Mouse (Mus musculus): Measurements from ENCODE around the gene Fmn2. TPM values are rescaled to one million over a fixed set of nuclear protein-coding genes. Genes with fewer than 3 reads are reported as not detected.

The Fmn2 gene
- total and polyA plus RNA-seq, 2 experiments, result 0.02 to 0.18 TPM

GRCm38 (mm10) chr1:174537491-174537890 lies 35.9 kb downstream of the Fmn2 start:
- Histone ChIP-seq H3K9ac (ENCODE audit: low read depth, low read length) (no peak overlapping the region), H3K27ac (replicated peaks; ENCODE audit: insufficient read depth, low read depth, low read length) (no peak overlapping the region), H3K36me3 (ENCODE audit: control insufficient read depth, insufficient read depth, low read length) (no peaks in the 10 kb centered on the region), H3K27me3 (ENCODE audit: control insufficient read depth, insufficient read depth, low read length) (no peaks in the 10 kb centered on the region), H3K4me1 (ENCODE audit: control insufficient read depth, insufficient read depth, low read length) (no peaks in the 10 kb centered on the region), H3K4me3 (ENCODE audit: insufficient read depth, low read depth, low read length) (no peak overlapping the region), H3K79me2 (ENCODE audit: control insufficient read depth, insufficient read depth, low read length) (no peaks in the 10 kb centered on the region)
- no peak for DNase-seq (ENCODE audit: extremely low read depth, low read depth, low spot score)
- TF ChIP-seq CTCF (IDR thresholded peaks at IDR 0.05; ENCODE audit: low read depth, low read length) (no peak), POLR2A (IDR thresholded peaks at IDR 0.05; ENCODE audit: extremely low read depth, insufficient read depth, low read length) (no peak)
- 82% methylated on average over 3 of the region's 3 CpGs for WGBS

GRCm38 (mm10) chr1:174548291-174548690 lies 46.7 kb downstream of the Fmn2 start:
- TF ChIP-seq POLR2A (IDR thresholded peaks at IDR 0.05; ENCODE audit: extremely low read depth, insufficient read depth, low read length) (no peak), CTCF (IDR thresholded peaks at IDR 0.05; ENCODE audit: low read depth, low read length) (no peak)
- H3K4me3 ChIP-seq (ENCODE audit: insufficient read depth, low read depth, low read length), result no peak overlapping the region
- no peaks in the 10 kb centered on the region for H3K79me2 ChIP-seq (ENCODE audit: control insufficient read depth, insufficient read depth, low read length)
- no peaks in the 10 kb centered on the region for H3K4me1 ChIP-seq (ENCODE audit: control insufficient read depth, insufficient read depth, low read length)
- H3K27me3 ChIP-seq (ENCODE audit: control insufficient read depth, insufficient read depth, low read length), result no peaks in the 10 kb centered on the region
- no peak overlapping the region for H3K9ac ChIP-seq (ENCODE audit: low read depth, low read length)
- H3K27ac ChIP-seq (replicated peaks; ENCODE audit: insufficient read depth, low read depth, low read length), result no peak overlapping the region
- no peak for DNase-seq (ENCODE audit: extremely low read depth, low read depth, low spot score)
- H3K36me3 ChIP-seq (ENCODE audit: control insufficient read depth, insufficient read depth, low read length), result no peaks in the 10 kb centered on the region
- 77% methylated on average over 5 of the region's 5 CpGs for whole genome bisulfite sequencing

DNA sequence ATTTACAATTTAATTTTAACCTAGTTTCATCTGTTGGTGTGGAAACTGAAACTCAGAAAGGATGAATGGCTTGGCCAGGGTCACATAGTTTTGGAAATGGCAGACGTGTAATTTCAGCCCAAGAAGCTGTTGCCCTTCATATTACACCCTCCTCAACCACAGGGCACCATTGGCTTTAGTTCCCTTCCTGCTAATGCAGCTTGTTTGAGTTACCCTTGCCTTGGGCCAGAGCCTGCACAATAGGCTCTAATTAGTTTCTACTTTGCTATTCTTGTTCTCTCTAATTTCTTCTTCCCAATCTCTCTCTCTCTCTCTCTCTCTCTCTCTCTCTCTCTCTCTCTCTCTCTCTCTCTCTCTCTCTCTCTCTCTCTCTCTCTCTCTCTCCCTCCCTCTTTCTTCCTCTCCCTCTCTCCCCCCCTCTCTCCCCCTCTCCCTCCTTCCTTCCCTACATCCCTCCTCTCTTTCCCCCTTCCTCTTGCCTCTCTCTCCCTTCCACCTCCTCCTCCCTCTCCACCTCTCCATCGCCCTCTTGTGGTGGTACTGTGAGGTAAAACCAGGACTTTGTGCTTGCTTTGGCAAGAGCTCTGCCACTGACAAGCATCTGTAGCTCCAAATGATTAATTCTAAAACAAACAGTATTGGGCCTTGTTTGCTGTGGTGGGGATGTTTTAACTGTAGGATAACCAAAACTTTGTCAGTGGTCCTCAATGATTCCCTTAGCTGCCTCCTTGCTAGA lies 51.8 kb downstream of the Fmn2 start:
- H3K4me1 ChIP-seq (ENCODE audit: control insufficient read depth, insufficient read depth, low read length), result no peaks in the 10 kb centered on the region
- peak; percentile 43 for DNase-seq (ENCODE audit: extremely low read depth, low read depth, low spot score)
- H3K9ac ChIP-seq (ENCODE audit: low read depth, low read length), result no peak overlapping the region
- no peaks in the 10 kb centered on the region for H3K27me3 ChIP-seq (ENCODE audit: control insufficient read depth, insufficient read depth, low read length)
- 29% methylated on average over 2 of the region's 2 CpGs for WGBS
- TF ChIP-seq CTCF (IDR thresholded peaks at IDR 0.05; ENCODE audit: low read depth, low read length), result peak; percentile 66; the same call in 1 of the 2 replicates
- TF ChIP-seq POLR2A (IDR thresholded peaks at IDR 0.05; ENCODE audit: extremely low read depth, insufficient read depth, low read length), result no peak
- no peak overlapping the region for H3K27ac ChIP-seq (replicated peaks; ENCODE audit: insufficient read depth, low read depth, low read length)
- no peaks in the 10 kb centered on the region for H3K79me2 ChIP-seq (ENCODE audit: control insufficient read depth, insufficient read depth, low read length)
- H3K36me3 ChIP-seq (ENCODE audit: control insufficient read depth, insufficient read depth, low read length), result no peaks in the 10 kb centered on the region
- no peak overlapping the region for H3K4me3 ChIP-seq (ENCODE audit: insufficient read depth, low read depth, low read length)

DNA sequence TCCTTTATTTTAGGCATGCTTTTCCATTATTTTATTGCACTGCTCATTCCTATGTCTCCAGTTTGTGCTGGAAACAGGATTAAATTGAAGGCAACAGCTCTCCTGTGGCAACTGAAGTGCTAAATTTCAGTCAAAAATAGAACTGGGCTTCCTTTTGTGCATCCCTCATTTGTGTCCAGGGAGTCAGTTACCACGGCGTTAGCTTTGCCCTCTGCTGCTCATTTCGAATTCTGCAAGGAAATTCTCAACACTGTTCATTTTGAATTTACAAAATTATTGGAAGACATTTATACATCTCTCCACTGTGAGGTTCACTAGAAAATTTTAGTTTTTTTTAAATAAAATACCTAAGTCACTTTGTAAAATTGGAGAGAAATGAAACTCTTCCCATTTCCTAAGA lies 53.8 kb downstream of the Fmn2 start:
- no peaks in the 10 kb centered on the region for H3K4me1 ChIP-seq (ENCODE audit: control insufficient read depth, insufficient read depth, low read length)
- no peak for TF ChIP-seq CTCF (IDR thresholded peaks at IDR 0.05; ENCODE audit: low read depth, low read length)
- TF ChIP-seq POLR2A (IDR thresholded peaks at IDR 0.05; ENCODE audit: extremely low read depth, insufficient read depth, low read length), result no peak
- WGBS, result 87% methylated on average over 3 of the region's 3 CpGs

GRCm38 (mm10) chr1:174557211-174557610 lies 55.6 kb downstream of the Fmn2 start:
- H3K79me2 ChIP-seq (ENCODE audit: control insufficient read depth, insufficient read depth, low read length), result no peaks in the 10 kb centered on the region
- no peaks in the 10 kb centered on the region for H3K27me3 ChIP-seq (ENCODE audit: control insufficient read depth, insufficient read depth, low read length)
- no peak for DNase-seq (ENCODE audit: extremely low read depth, low read depth, low spot score)
- TF ChIP-seq POLR2A (IDR thresholded peaks at IDR 0.05; ENCODE audit: extremely low read depth, insufficient read depth, low read length) (no peak), CTCF (IDR thresholded peaks at IDR 0.05; ENCODE audit: low read depth, low read length) (no peak)
- H3K27ac ChIP-seq (replicated peaks; ENCODE audit: insufficient read depth, low read depth, low read length), result no peak overlapping the region
- WGBS, result 90% methylated on average over 4 of the region's 4 CpGs
- H3K4me3 ChIP-seq (ENCODE audit: insufficient read depth, low read depth, low read length), result no peak overlapping the region
- no peaks in the 10 kb centered on the region for H3K4me1 ChIP-seq (ENCODE audit: control insufficient read depth, insufficient read depth, low read length)
- H3K36me3 ChIP-seq (ENCODE audit: control insufficient read depth, insufficient read depth, low read length), result no peaks in the 10 kb centered on the region
- H3K9ac ChIP-seq (ENCODE audit: low read depth, low read length), result no peak overlapping the region

More for the DNA sequence above, 53.8 kb downstream of the Fmn2 start:
- H3K27ac ChIP-seq (replicated peaks; ENCODE audit: insufficient read depth, low read depth, low read length), result no peak overlapping the region
- no peaks in the 10 kb centered on the region for H3K27me3 ChIP-seq (ENCODE audit: control insufficient read depth, insufficient read depth, low read length)
- no peak overlapping the region for H3K4me3 ChIP-seq (ENCODE audit: insufficient read depth, low read depth, low read length)
- H3K79me2 ChIP-seq (ENCODE audit: control insufficient read depth, insufficient read depth, low read length), result no peaks in the 10 kb centered on the region
- DNase-seq (ENCODE audit: extremely low read depth, low read depth, low spot score), result no peak
- H3K9ac ChIP-seq (ENCODE audit: low read depth, low read length), result no peak overlapping the region
- no peaks in the 10 kb centered on the region for H3K36me3 ChIP-seq (ENCODE audit: control insufficient read depth, insufficient read depth, low read length)

DNA sequence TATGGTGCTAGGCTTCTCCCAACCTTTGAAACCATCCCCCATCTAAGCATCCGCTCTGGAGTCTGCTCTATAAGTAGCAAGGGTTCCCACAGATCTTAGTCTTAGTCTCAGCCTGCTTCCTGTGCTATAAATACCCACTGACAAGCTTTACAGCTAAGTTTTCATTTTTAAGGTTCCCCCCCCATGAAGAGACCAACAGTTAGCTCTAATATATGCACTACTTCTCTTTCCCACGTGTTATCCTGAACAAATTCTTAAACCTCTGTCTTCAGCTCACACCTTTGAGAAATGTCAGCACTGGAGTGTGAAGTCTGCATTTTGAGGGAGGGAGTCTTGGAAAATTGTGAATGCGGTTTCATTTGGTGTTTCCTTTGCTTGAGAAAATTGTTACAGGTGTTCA lies 56.2 kb downstream of the Fmn2 start:
- DNase-seq (ENCODE audit: extremely low read depth, low read depth, low spot score), result no peak
- Histone ChIP-seq H3K79me2 (ENCODE audit: control insufficient read depth, insufficient read depth, low read length) (no peaks in the 10 kb centered on the region), H3K27me3 (ENCODE audit: control insufficient read depth, insufficient read depth, low read length) (no peaks in the 10 kb centered on the region), H3K4me3 (ENCODE audit: insufficient read depth, low read depth, low read length) (no peak overlapping the region), H3K36me3 (ENCODE audit: control insufficient read depth, insufficient read depth, low read length) (no peaks in the 10 kb centered on the region), H3K27ac (replicated peaks; ENCODE audit: insufficient read depth, low read depth, low read length) (no peak overlapping the region), H3K9ac (ENCODE audit: low read depth, low read length) (no peak overlapping the region), H3K4me1 (ENCODE audit: control insufficient read depth, insufficient read depth, low read length) (no peaks in the 10 kb centered on the region)
- TF ChIP-seq POLR2A (IDR thresholded peaks at IDR 0.05; ENCODE audit: extremely low read depth, insufficient read depth, low read length), result no peak
- no peak for TF ChIP-seq CTCF (IDR thresholded peaks at IDR 0.05; ENCODE audit: low read depth, low read length)
- WGBS, result 70% methylated on average over 3 of the region's 3 CpGs
